Mouse (Mus musculus) retina, adult 2 months (tissue): ENCODE results near the gene Jak2.

Experiments
- DNase-seq: peaks from one replicate; pipeline ENCODE4 v3.0.0-alpha.2; 2012; ENCODE audit warnings: low read depth, low spot score

Gene Jak2

GRCm38 (mm10) chr19:29361468-29362130 lies 110.0 kb downstream of the Jak2 start:
- DNase-seq, result peak; percentile 88

GRCm38 (mm10) chr19:29362173-29362930 lies 110.7 kb downstream of the Jak2 start:
- no peak for DNase-seq
